Mouse (Mus musculus): ENCODE results near the gene Elof1.

DNA sequence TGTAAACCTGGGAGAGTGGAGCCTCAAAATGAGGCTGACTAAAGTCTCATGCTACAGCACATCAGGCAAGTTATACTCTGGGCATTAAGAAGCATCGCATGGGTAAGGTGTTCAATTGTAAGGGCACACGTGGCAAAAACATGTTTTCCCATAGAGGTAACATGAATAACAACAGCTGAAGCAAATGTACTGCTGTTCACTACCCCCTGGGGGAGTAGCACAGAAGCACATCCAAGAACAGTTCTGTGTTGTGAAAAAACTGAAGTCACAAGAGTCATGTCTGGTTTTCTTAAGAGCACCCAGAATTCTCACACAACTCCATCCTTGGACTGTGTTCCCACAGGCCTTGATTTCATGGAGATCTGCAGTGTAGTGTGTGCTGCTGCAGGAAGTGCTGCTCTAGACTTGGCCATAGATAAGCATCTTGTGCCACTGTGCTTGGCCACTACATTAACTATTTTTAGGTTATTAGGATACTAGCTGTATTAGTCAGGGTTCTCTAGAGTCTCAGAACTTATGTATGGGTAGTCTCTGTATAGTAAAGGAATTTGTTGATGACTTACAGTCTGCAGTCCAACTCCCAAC is 29.8 kb downstream of the Elof1 start:
- TF ChIP-seq GATA1 (IDR thresholded peaks at IDR 0.05; ENCODE audit: low read length) (peak; percentile 64), TAL1 (IDR thresholded peaks at IDR 0.05; ENCODE audit: low read length) (no peak)

Data from erythroblast, embryonic 14.5 days (primary cell).